Mouse (Mus musculus): ENCODE measurements around the gene Stoml1. TPM values are rescaled to one million over a fixed set of nuclear protein-coding genes. Genes with fewer than 3 reads are reported as not detected.

Gene Stoml1
- polyA plus RNA-seq, 1 experiment from 2014 or later, result 126 TPM

Small RNA genes lying within 50 kb of the gene (microRNA-seq; reads per million reads assigned to microRNA genes)
- not detected for gene Mir6385

Other genes starting within 250 kb of the Stoml1 start
- gene Cyp11a1, start 246.8 kb upstream of the Stoml1 start, polyA plus RNA-seq (2015; fragmentation: Nextera tagmentation; extraction: Ambion mirVana), result 1.4 and 2.3 TPM in 2 replicates
- gene Stra6, start 189.4 kb upstream of the Stoml1 start, polyA plus RNA-seq (2015; fragmentation: Nextera tagmentation; extraction: Ambion mirVana), result 16.0 and 17.5 TPM in 2 replicates
- 0.38 and 0.58 TPM in 2 replicates for gene Ccdc33, start 134.3 kb upstream of the Stoml1 start, polyA plus RNA-seq (2015; fragmentation: Nextera tagmentation; extraction: Ambion mirVana)
- 37.1 and 44.2 TPM in 2 replicates for gene Islr, start 48.9 kb upstream of the Stoml1 start, polyA plus RNA-seq (2015; fragmentation: Nextera tagmentation; extraction: Ambion mirVana)
- 20.1 and 27.6 TPM in 2 replicates for gene Islr2, start 48.8 kb upstream of the Stoml1 start, polyA plus RNA-seq (2015; fragmentation: Nextera tagmentation; extraction: Ambion mirVana)
- 4.3 and 5.2 TPM in 2 replicates for gene Pml, start 3.4 kb upstream of the Stoml1 start, polyA plus RNA-seq (2015; fragmentation: Nextera tagmentation; extraction: Ambion mirVana)
- gene Loxl1, start 60.0 kb downstream of the Stoml1 start, polyA plus RNA-seq (2015; fragmentation: Nextera tagmentation; extraction: Ambion mirVana), result 10.3 and 10.7 TPM in 2 replicates
- gene Tbc1d21, start 117.3 kb downstream of the Stoml1 start, polyA plus RNA-seq (2015; fragmentation: Nextera tagmentation; extraction: Ambion mirVana), result not detected in 2 replicates
- 12.9 and 14.5 TPM in 2 replicates for gene Insyn1, start 235.4 kb downstream of the Stoml1 start, polyA plus RNA-seq (2015; fragmentation: Nextera tagmentation; extraction: Ambion mirVana)

All from hindbrain, embryonic 15.5 days (tissue).